Mouse (Mus musculus) forebrain, embryonic 13.5 days (tissue): ENCODE measurements around the gene Immt. TPM values are rescaled to one million over a fixed set of nuclear protein-coding genes. Genes with fewer than 3 reads are reported as not detected.
"Not testable (repeated sequence)": the region's sequence is repeated elsewhere in the genome, so short reads cannot be mapped to it uniquely, and the experiment has no call there.

Experiments
- ATAC-seq: fragments of 200-750 bp; cut with Nextera tagmentation; 2 replicates; pipeline ENCODE4 v1.8.0; 2017
- H3K27ac ChIP-seq: fragments of 300-500 bp; sonication (generic); 2 replicates; pipeline ENCODE4 v1.5.1; 2015; ENCODE audit warnings: inconsistent platforms, mild to moderate bottlenecking, moderate library complexity
- H3K27me3 ChIP-seq: fragments of 300-500 bp; sonication (generic); 2 replicates; pipeline ENCODE4 v1.6.1; 2015; ENCODE audit warnings: mild to moderate bottlenecking, inconsistent platforms
- H3K36me3 ChIP-seq: fragments of 300-500 bp; sonication (generic); 2 replicates; pipeline ENCODE4 v1.6.1; 2015; ENCODE audit warnings: mild to moderate bottlenecking, inconsistent platforms; ENCODE audit not compliant: poor library complexity, severe bottlenecking
- H3K4me1 ChIP-seq: fragments of 300-500 bp; sonication (generic); 2 replicates; pipeline ENCODE4 v1.6.1; 2015; ENCODE audit warnings: inconsistent platforms
- H3K4me2 ChIP-seq: fragments of 300-500 bp; sonication (generic); 2 replicates; pipeline ENCODE4 v1.6.1; 2015; ENCODE audit warnings: inconsistent platforms, mild to moderate bottlenecking, moderate library complexity
- H3K4me3 ChIP-seq: fragments of 300-500 bp; sonication (generic); 2 replicates; pipeline ENCODE4 v1.5.1; 2015; ENCODE audit warnings: mild to moderate bottlenecking, inconsistent platforms
- H3K9ac ChIP-seq: fragments of 300-500 bp; sonication (generic); 2 replicates; pipeline ENCODE4 v1.6.1; 2015; ENCODE audit warnings: mild to moderate bottlenecking, inconsistent platforms
- H3K9me3 ChIP-seq: fragments of 300-500 bp; sonication (generic); replicated peaks from 2 replicates; pipeline ENCODE4 v1.6.1; 2016; ENCODE audit warnings: inconsistent platforms
- WGBS: fragments of 180-500 bp; shearing (Covaris S2); methylation state at CpG from one replicate; pipeline ENCODE4 v1.1.7; 2015; 5-methylcytosine and 5-hydroxymethylcytosine counted together
- polyA plus RNA-seq: library from polyadenylated mRNA; unstranded; fragments of >200 nt; fragmentation: Nextera tagmentation; extraction: Ambion mirVana; gene quantifications from 2 replicates; pipeline ENCODE4 v1.2.1, GENCODE M21; 2015

The Immt gene
- polyA plus RNA-seq, 1 experiment from 2014 or later: 166 TPM

- Histone ChIP-seq H3K9me3 (no peaks in the 10 kb centered on the region), H3K4me3 (no peak overlapping the region), H3K9ac (no peak overlapping the region), H3K27me3 (no peaks in the 10 kb centered on the region), H3K4me2 (no peak overlapping the region), H3K36me3 (peaks cover 71% of the 10 kb centered on the region), H3K27ac (no peak overlapping the region), H3K4me1 (no peaks in the 10 kb centered on the region)
- no peak for ATAC-seq
- 89% methylated on average over 2 of the region's 2 CpGs for WGBS
Observed at GRCm38 (mm10) chr6:71812820-71813219, 18.3 kb upstream of the Immt start.

DNA sequence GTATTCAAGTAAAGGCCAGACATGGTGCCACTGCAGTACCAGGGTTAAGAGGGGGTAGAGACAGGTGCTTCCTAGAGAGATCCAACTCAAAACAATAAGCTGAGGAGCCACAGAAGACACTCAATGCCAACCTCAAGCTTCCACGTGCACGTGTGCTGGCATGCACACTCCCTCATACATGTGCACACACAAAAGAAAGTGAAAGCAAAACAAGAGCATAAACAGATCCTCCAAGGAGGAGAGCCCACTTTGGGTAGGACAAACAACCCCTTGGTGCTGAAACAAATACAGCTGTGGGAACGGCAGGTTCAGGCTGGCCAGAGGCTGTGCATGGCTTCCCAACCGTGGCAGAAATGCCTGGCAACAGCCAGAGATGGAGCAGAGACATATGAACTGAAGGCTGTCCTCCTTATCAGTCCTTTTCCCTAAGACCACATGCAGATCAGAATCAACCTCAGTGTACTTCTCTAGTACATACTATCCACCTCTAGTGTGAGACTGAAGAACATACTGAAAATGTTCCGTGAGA is 11.3 kb upstream of the Immt start:
- peaks cover 12% of the 10 kb centered on the region; the same call in 1 of the 2 replicates for H3K4me1 ChIP-seq
- 90% methylated on average over 5 of the region's 5 CpGs for WGBS
- no peak overlapping the region for H3K9ac ChIP-seq
- no peak overlapping the region for H3K4me2 ChIP-seq
- H3K27ac ChIP-seq: no peak overlapping the region
- no peaks in the 10 kb centered on the region for H3K9me3 ChIP-seq
- no peak for ATAC-seq
- no peak overlapping the region for H3K4me3 ChIP-seq
- peaks cover 38% of the 10 kb centered on the region for H3K36me3 ChIP-seq
- no peaks in the 10 kb centered on the region for H3K27me3 ChIP-seq

DNA sequence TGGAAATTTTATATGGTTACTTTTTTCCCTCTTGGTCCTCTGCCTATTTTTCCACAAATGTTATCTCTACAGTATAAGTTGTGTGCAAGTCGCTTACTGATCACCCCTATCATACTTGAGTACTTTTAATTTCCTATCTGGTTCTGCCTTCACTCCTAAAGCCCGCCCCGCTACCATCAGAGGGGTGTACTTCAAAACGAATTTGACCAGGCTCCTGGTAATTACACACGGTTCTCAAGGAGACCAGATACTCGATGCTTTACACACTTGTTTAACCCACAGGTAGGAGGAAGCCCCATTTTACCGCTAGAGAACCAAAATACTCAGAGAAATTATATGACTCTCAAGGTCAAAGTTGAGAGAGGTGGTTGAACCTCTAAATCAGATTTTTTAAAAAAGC is 8.0 kb upstream of the Immt start:
- H3K4me2 ChIP-seq: peak overlapping the region; percentile 81
- WGBS: under 1% methylated on average over 7 of the region's 7 CpGs
- no peaks in the 10 kb centered on the region for H3K27me3 ChIP-seq
- peak overlapping the region; percentile 62 for H3K4me3 ChIP-seq
- H3K9me3 ChIP-seq: no peaks in the 10 kb centered on the region
- no peak overlapping the region for H3K27ac ChIP-seq
- H3K4me1 ChIP-seq: peaks cover 12% of the 10 kb centered on the region; the same call in 1 of the 2 replicates
- peaks cover 6% of the 10 kb centered on the region for H3K36me3 ChIP-seq
- H3K9ac ChIP-seq: peak overlapping the region; percentile 64
- peak; percentile 44 for ATAC-seq

GRCm38 (mm10) chr6:71823488-71823887 is 7.6 kb upstream of the Immt start:
- Histone ChIP-seq H3K4me2 (peak overlapping the region; percentile 81), H3K36me3 (peaks cover 2% of the 10 kb centered on the region), H3K4me1 (peaks cover 12% of the 10 kb centered on the region; the same call in 1 of the 2 replicates), H3K27ac (no peak overlapping the region), H3K4me3 (peak overlapping the region; percentile 62), H3K9me3 (no peaks in the 10 kb centered on the region), H3K9ac (peak overlapping the region; percentile 64), H3K27me3 (no peaks in the 10 kb centered on the region)
- ATAC-seq: peak; percentile 94
- 1% methylated on average over 19 of the region's 19 CpGs for WGBS

GRCm38 (mm10) chr6:71823961-71824360 is 7.2 kb upstream of the Immt start:
- H3K9ac ChIP-seq: no peak overlapping the region
- H3K4me1 ChIP-seq: peaks cover 12% of the 10 kb centered on the region; the same call in 1 of the 2 replicates
- H3K4me3 ChIP-seq: peak overlapping the region; percentile 62
- H3K27me3 ChIP-seq: no peaks in the 10 kb centered on the region
- peak; percentile 33; the same call in 1 of the 2 replicates for ATAC-seq
- H3K36me3 ChIP-seq: no peaks in the 10 kb centered on the region
- H3K27ac ChIP-seq: no peak overlapping the region
- WGBS: 39% methylated on average over 3 of the region's 3 CpGs
- H3K4me2 ChIP-seq: peak overlapping the region; percentile 81
- H3K9me3 ChIP-seq: no peaks in the 10 kb centered on the region

GRCm38 (mm10) chr6:71826869-71827268 is 4.3 kb upstream of the Immt start, which contains the start of gene Mrpl35:
Gene Mrpl35 (minus strand): TSS chr6:71826969.
- Histone ChIP-seq H3K9ac (no peak within 1 kb of the TSS), H3K4me3 (no peak within 1 kb of the TSS), H3K36me3 (no peaks in the 10 kb centered on the region), H3K9me3 (no peaks in the 10 kb centered on the region), H3K27ac (no peak within 1 kb of the TSS), H3K4me2 (no peak within 1 kb of the TSS), H3K27me3 (no peaks in the 10 kb centered on the region), H3K4me1 (peaks cover 17% of the 10 kb centered on the region)
- no peak for ATAC-seq
- WGBS: 49% methylated on average over 1 of the region's 1 CpGs

GRCm38 (mm10) chr6:71829768-71830167 is 1.4 kb upstream of the Immt start:
- Histone ChIP-seq H3K9me3 (no peaks in the 10 kb centered on the region), H3K9ac (no peak overlapping the region), H3K27ac (no peak overlapping the region), H3K4me1 (peaks cover 18% of the 10 kb centered on the region), H3K36me3 (peaks cover under 1% of the 10 kb centered on the region; the same call in 1 of the 2 replicates), H3K4me2 (0 out of 2 replicates have a peak overlapping the region, but pooled peaks have one; percentile 77), H3K4me3 (no peak overlapping the region), H3K27me3 (no peaks in the 10 kb centered on the region)
- 89% methylated on average over 9 of the region's 9 CpGs for WGBS
- ATAC-seq: no peak

- WGBS: under 1% methylated on average over 21 of the region's 21 CpGs
- Histone ChIP-seq H3K36me3 (peaks cover 18% of the 10 kb centered on the region), H3K4me1 (peaks cover 18% of the 10 kb centered on the region), H3K4me2 (peak overlapping the region; percentile 77), H3K27me3 (no peaks in the 10 kb centered on the region), H3K9me3 (peaks cover 3% of the 10 kb centered on the region; the same call in 1 of the 2 replicates), H3K27ac (peak overlapping the region; percentile 83), H3K9ac (peak overlapping the region; percentile 75), H3K4me3 (peak overlapping the region; percentile 73)
- ATAC-seq: peak; percentile 100
Observed at GRCm38 (mm10) chr6:71831581-71831960, 440 bp downstream of the Immt start.

GRCm38 (mm10) chr6:71836811-71837210 is 5.7 kb downstream of the Immt start:
- no peak for ATAC-seq
- WGBS: 87% methylated on average over 2 of the region's 2 CpGs

GRCm38 (mm10) chr6:71839815-71840214 is 8.7 kb downstream of the Immt start:
- no peak overlapping the region for H3K9ac ChIP-seq
- peaks cover 3% of the 10 kb centered on the region; the same call in 1 of the 2 replicates for H3K9me3 ChIP-seq
- ATAC-seq: no peak
- no peak overlapping the region for H3K4me2 ChIP-seq
- no peaks in the 10 kb centered on the region for H3K4me1 ChIP-seq
- no peaks in the 10 kb centered on the region for H3K27me3 ChIP-seq
- H3K36me3 ChIP-seq: peaks cover 21% of the 10 kb centered on the region
- no peak overlapping the region for H3K4me3 ChIP-seq
- H3K27ac ChIP-seq: no peak overlapping the region

More at GRCm38 (mm10) chr6:71836811-71837210, 5.7 kb downstream of the Immt start:
- no peak overlapping the region for H3K27ac ChIP-seq
- H3K27me3 ChIP-seq: no peaks in the 10 kb centered on the region
- H3K4me1 ChIP-seq: peaks cover 14% of the 10 kb centered on the region
- peaks cover 3% of the 10 kb centered on the region; the same call in 1 of the 2 replicates for H3K9me3 ChIP-seq
- no peak overlapping the region for H3K9ac ChIP-seq
- peaks cover 23% of the 10 kb centered on the region for H3K36me3 ChIP-seq
- no peak overlapping the region for H3K4me3 ChIP-seq
- no peak overlapping the region for H3K4me2 ChIP-seq

DNA sequence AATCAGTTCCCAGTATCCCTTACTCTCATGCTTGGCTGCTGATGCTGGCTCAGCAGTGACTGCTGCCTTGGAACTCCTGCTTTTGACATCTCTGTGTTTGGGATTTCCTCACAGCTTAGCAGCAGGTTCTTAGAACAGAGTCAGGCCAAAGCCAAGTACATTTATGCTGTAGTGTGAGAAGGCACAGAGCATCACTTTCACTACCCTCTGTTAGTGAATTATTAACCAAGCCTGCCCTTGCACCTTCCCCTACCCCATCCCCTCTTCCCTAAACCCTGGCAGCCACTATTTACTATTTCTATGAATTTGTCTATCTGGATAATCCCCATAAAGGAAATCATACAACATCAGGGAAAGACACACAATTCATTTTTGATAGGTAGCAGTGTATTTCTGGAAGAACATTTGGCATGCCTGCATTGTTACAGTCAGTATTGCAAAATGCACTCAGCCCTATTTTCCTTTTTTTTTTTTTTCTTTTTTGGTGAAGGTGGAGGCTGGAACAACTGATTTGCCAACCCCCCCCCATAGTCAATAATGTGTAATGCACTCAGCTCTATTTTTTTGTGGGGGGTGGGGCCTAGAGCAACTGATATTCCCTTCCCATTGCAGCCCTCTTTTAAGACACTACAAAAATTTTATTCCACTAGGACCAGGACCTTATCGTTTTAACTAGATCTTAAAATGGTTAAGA is 9.6 kb downstream of the Immt start:
- H3K9me3 ChIP-seq: no peaks in the 10 kb centered on the region
- H3K27ac ChIP-seq: no peak overlapping the region
- 97% methylated on average over 1 of the region's 1 CpGs for WGBS
- no peak overlapping the region for H3K9ac ChIP-seq
- H3K4me3 ChIP-seq: no peak overlapping the region
- ATAC-seq: no peak
- no peak overlapping the region for H3K4me2 ChIP-seq
- no peaks in the 10 kb centered on the region for H3K27me3 ChIP-seq
- H3K4me1 ChIP-seq: no peaks in the 10 kb centered on the region
- peaks cover 18% of the 10 kb centered on the region for H3K36me3 ChIP-seq

GRCm38 (mm10) chr6:71846906-71847305 is 15.8 kb downstream of the Immt start:
- H3K9me3 ChIP-seq, H3K4me2 ChIP-seq, H3K27me3 ChIP-seq, ATAC-seq, H3K4me3 ChIP-seq, H3K4me1 ChIP-seq, H3K9ac ChIP-seq, H3K27ac ChIP-seq: not testable (repeated sequence)
- peaks cover 42% of the 10 kb centered on the region for H3K36me3 ChIP-seq
- WGBS: 99% methylated on average over 6 of the region's 6 CpGs
